Mouse (Mus musculus) embryonic fibroblast, embryonic 13.5 days (primary cell): ENCODE data around the gene Vars. TPM values are rescaled to one million over a fixed set of nuclear protein-coding genes. Genes with fewer than 3 reads are reported as not detected.

Source experiments
- H3K27ac ChIP-seq: 2 replicates; pipeline ENCODE4 v1.5.1; 2012; ENCODE audit warnings: low read length, control low read depth, inconsistent platforms; ENCODE audit not compliant: insufficient read depth
- H3K4me1 ChIP-seq: 2 replicates; pipeline ENCODE4 v1.6.1; 2011; ENCODE audit warnings: low read length; ENCODE audit not compliant: control insufficient read depth, insufficient read depth
- H3K4me3 ChIP-seq: 2 replicates; pipeline ENCODE4 v1.5.1; 2011; ENCODE audit warnings: mild to moderate bottlenecking, control low read depth, low read length; ENCODE audit not compliant: insufficient read depth
- CTCF ChIP-seq: IDR thresholded peaks from 2 replicates; pipeline ENCODE4 v1.5.1; 2011; ENCODE audit warnings: mild to moderate bottlenecking, control low read depth, low read length, moderate library complexity, borderline replicate concordance; ENCODE audit not compliant: insufficient read depth
- POLR2A ChIP-seq: IDR thresholded peaks from 2 replicates; pipeline ENCODE4 v1.6.1; 2011; ENCODE audit warnings: low read depth, mild to moderate bottlenecking, control low read depth, low read length, moderate library complexity
- polyA plus RNA-seq: library from polyadenylated mRNA; stranded (reverse); fragments of >200 nt; gene quantifications from 2 replicates; pipeline ENCODE4 v1.2.4, GENCODE M21; 2011; ENCODE audit warnings: low read depth; ENCODE audit not compliant: missing spikeins, insufficient read length

The Vars gene
- polyA plus RNA-seq, 1 experiment: 81.3 TPM

DNA sequence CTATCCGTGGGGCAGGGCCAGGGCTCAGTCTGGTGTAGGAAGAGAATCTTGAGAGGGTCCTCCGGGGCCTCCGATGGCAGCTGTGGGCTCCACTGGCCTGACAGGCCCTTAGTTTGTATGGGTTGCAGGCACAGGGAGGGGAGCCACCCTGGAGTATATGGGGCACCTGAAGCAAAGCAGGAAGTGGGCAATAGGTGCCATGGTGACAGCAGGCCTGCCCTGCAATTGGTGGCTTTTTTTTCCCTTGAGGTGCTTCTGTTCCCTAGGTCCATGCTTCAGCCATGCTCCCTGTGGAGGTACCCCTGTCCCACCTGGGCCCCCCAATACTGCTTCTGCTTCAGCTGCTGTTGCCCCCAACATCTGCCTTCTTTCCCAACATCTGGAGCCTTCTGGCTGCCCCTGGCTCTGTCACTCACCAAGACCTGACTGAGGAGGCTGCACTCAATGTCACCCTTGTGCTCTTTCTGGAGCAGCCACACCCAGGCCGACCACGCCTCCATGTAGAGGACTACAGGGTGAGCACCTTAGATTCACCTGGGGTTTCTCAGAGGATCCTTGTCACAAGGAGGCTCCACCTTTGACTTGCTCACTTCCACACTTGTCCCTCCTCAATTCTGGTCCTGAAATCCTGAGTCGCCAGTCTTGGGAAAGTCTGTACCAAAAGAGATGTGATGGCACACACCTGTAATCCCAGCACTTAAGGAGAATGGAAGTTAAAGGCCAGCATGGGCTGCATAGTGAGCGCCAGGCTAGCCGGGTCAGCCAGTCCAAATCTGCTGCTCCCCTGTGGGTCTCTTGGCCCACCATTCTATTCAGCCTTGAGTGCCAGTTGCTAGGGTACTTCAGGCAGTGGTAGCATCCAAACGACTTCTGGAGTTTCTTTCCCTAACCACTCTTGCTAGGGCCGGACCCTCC, 16.3 kb downstream of the Vars start:
- no peak for TF ChIP-seq CTCF
- no peak for TF ChIP-seq POLR2A
- H3K4me3 ChIP-seq: no peak overlapping the region
- no peak overlapping the region for H3K27ac ChIP-seq
- no peaks in the 10 kb centered on the region for H3K4me1 ChIP-seq

DNA sequence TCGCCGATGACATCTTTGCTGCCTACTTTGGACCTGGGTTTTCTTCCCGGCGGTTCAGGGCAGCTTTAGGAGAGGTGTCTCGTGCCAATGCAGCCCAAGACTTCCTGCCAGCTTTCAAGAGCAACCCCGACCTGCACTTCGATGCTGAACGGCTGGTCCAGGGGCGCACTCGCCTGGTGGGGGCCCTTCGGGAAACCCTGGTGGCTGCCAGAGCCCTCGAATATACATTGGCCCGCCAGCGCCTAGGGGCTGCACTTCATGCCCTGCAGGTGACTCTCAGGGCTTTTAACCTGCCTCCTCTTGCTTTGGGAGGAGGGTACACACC, 16.9 kb downstream of the Vars start:
- Histone ChIP-seq H3K4me1 (no peaks in the 10 kb centered on the region), H3K4me3 (no peak overlapping the region), H3K27ac (no peak overlapping the region)
- TF ChIP-seq CTCF: no peak
- TF ChIP-seq POLR2A: no peak

DNA sequence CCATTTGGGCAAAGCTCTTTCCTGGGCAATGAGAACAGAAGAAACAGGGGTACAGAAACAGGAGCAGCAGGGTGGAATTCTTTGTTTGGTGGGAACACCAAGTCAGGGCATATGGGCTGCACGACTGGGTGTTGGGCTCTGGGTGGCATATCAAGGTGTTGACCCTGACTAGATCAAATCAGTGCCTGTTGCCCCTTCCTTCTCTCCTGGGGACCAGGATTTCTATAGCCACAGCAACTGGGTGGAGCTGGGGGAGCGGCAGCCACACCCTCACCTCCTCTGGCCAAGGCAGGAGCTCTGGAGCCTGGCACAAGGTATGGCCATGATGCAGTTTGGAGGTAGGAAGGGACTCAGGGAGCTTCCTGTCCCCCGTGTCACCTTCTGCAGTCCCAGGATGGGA, 17.4 kb downstream of the Vars start:
- Histone ChIP-seq H3K4me3 (no peak overlapping the region), H3K4me1 (no peaks in the 10 kb centered on the region), H3K27ac (no peak overlapping the region)
- TF ChIP-seq CTCF (no peak), POLR2A (no peak)

DNA sequence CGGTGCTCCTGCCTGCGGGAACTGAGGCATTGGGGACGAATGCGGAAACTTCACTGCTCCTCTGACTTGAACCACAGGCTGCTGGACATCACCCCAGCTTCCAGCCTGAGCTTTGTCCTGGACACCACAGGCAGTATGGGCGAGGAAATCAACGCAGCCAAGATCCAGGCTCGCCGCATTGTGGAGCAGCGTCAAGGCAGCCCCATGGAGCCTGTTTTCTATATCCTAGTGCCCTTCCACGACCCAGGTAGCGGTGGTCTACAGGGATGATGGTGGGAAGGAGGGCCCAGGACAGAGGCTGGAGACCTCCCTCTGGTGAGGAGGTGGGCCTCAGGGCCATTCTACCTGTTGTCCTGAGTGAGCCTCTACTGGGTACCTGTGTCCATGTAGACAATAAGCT, 19.1 kb downstream of the Vars start:
- Histone ChIP-seq H3K4me1 (no peaks in the 10 kb centered on the region), H3K4me3 (no peak overlapping the region), H3K27ac (no peak overlapping the region)
- TF ChIP-seq POLR2A (no peak), CTCF (no peak)

DNA sequence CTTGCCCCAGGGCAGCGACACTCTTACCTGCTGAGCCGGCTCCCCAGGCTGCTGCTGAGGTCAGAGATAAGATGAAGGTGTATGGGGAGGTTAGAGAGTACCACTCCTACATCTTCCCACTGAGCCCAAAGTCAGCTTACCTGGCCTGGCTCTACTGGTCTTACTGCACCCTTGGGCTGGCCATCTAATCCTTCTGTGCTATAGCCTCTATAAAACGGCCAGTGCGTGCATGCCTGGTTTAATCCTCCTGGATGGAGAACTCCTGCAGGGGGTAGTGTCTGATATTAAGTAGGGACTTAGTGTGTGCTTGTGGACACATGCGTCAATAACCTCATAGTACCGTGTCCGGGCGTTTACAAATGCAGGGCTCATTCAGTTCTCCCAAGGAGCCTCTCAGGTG, 19.8 kb downstream of the Vars start:
- Histone ChIP-seq H3K27ac (no peak overlapping the region), H3K4me3 (no peak overlapping the region), H3K4me1 (no peaks in the 10 kb centered on the region)
- TF ChIP-seq CTCF (no peak), POLR2A (no peak)

DNA sequence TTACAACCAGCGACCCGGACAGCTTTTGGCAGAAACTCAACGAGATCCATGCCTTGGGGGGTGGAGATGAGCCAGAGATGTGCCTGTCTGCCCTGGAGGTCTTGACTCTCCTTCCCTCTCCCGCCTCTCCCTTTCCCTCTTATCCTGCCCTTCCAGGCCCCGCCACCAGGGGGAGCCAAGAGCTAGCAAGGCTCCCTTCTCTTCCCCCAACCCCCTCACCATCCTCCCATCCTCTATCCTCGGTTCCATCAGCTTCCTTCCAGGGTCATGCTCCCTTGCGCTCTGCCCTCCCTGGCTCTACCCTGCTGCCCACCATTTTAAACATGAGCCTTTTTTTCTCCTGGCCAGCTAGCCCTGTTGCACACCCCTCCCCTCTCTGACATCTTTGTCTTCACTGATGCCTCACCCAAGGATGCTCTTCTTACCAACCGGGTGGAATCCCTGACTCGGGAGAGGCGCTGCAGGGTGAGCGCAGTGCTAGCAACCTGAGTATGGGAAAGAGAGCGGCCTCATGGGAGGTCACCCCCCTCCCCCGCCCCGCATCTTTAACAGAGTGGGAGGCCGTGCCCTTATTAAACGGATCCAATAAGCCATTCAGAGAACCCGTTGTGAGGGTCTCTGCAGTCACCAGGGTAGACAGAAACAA, 20.5 kb downstream of the Vars start:
- Histone ChIP-seq H3K4me1 (no peaks in the 10 kb centered on the region), H3K4me3 (no peak overlapping the region), H3K27ac (no peak overlapping the region)
- no peak for TF ChIP-seq POLR2A
- TF ChIP-seq CTCF: peak; percentile 93

DNA sequence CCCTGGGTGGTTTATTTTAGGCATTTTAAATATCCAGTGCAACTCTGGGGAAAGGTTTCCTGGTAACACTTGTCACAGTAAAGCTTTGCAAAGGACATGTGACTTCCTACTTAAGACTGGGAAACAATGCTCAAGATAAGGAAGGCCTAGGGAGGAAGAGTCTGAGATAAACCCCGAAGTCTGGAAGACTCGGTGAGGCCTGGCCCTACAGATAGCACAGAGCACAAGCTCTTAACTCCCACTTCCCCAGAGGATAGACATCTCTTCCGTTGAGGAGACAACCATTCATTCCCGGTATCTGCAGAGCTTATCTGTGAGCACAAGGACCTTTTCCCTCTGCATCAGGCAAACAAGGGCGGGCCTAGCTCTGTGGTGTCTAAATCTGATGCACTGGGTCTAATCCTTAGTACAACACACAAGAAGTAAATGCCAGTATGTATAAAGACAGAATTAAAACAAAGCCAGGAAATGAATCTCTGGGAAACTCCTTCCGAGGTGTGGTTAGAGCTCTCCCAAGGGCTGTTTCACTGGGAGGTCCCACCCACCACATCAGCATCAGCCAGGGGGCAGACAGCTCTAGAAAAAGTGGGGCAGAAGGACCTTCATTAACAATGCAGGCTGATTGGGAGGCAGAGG, 21.2 kb downstream of the Vars start:
- H3K4me3 ChIP-seq: no peak overlapping the region
- no peak overlapping the region for H3K27ac ChIP-seq
- H3K4me1 ChIP-seq: no peaks in the 10 kb centered on the region
- TF ChIP-seq CTCF: no peak
- no peak for TF ChIP-seq POLR2A

DNA sequence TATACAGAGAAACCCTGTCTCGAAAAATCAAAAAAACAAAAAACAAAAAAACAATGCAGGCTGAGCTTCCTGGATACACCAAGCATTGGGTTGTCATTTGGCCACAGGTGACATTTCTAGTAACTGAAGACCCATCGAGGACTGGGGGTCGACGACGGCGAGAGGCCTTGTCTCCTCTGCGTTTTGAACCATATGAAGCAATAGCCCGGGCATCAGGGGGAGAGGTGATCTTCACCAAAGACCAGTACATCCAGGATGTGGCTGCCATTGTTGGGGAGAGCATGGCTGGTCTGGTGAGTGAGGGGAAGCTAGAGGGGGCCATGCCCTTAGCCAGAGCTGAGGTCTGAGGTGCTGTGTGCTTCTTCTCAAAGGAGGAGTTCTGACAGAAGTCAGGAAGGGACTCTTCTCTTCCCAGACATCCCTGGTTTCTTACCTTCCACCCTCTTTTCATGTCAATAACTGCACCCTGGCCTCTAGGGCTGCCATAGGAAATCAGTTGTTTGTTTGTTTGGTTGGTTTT, 21.8 kb downstream of the Vars start:
- TF ChIP-seq CTCF (no peak), POLR2A (no peak)
- Histone ChIP-seq H3K27ac (no peak overlapping the region), H3K4me3 (no peak overlapping the region), H3K4me1 (no peaks in the 10 kb centered on the region)

DNA sequence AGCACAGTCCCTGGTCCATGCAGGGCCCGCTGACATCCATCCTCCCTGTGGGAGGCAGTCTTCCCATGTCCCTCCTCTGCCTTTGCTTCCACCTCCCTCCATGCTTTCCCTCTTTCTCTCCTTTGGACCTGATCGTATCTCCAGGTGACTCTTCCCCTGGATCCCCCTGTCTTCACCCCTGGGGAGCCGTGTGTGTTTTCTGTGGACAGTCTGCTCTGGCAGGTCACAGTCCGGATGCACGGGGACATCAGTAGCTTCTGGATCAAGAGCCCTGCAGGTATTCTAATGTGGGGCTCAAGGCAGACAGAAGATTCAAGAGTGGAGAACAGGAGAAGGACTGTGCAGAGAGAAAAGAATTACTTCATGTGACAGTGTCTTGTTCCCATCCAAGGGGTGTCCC, 22.4 kb downstream of the Vars start:
- Histone ChIP-seq H3K27ac (no peak overlapping the region), H3K4me1 (no peaks in the 10 kb centered on the region), H3K4me3 (no peak overlapping the region)
- no peak for TF ChIP-seq CTCF
- no peak for TF ChIP-seq POLR2A
